Mouse (Mus musculus) megakaryocyte, embryonic 14.5 days (primary cell): ENCODE data around the gene Myo7a.

Experiments used
- FLI1 ChIP-seq: IDR thresholded peaks from 2 replicates; pipeline ENCODE4 v1.6.1; 2012; ENCODE audit warnings: low read length, inconsistent platforms, mixed read lengths
- GATA1 ChIP-seq: IDR thresholded peaks from 3 replicates; pipeline ENCODE4 v1.6.1; 2012; ENCODE audit warnings: mixed read lengths, low read length, inconsistent platforms, borderline replicate concordance

DNA sequence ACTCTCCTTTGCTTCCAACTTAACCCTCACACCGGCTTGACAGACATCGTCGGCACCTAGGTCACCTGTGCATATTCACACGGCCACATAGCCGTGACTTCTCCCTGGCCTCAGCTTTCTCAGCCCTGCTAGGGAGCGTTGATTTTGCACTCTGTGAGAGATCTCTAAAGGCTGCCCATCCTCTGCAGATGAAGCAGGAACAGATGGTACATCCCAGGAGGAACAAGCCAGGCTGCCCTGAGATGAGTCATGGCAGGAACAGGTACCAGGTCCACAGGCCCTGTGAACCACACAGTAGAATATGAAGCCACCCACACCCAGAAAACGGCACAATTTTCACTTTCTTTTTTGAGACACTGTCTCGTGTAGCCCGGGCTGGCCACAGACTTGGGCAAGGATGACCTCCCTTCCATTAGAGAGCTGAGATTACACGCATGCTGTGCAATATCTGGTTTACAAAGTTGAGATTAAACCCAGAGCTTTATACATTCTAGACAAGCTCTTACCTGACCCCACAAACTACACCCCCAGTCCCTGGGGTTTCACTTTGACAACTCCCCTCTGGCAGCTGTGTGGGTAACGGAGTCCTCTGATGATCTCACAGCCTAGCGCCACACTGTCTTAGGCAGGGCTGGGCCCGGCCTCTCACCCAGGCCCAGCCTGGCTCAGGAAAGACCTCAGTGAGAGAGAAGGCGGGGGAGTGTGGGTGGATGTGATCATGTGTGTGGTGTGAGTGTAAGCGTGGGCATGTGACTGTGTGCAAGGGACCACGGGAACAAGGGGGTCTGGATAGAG lies 10.5 kb downstream of the Myo7a start:
- TF ChIP-seq GATA1 (no peak), FLI1 (no peak)
